Mouse (Mus musculus) C2C12 (cell line): ENCODE measurements around the gene Ggnbp2.

ENCODE experiments used
- CTCF ChIP-seq: IDR thresholded peaks from one replicate; pipeline ENCODE4 v1.5.1; 2011; ENCODE audit not compliant: control insufficient read depth, insufficient read depth, insufficient read length
- USF1 ChIP-seq: IDR thresholded peaks from one replicate; pipeline ENCODE4 v1.6.1; 2011; ENCODE audit warnings: low read depth, mild to moderate bottlenecking, control low read depth, moderate library complexity

DNA sequence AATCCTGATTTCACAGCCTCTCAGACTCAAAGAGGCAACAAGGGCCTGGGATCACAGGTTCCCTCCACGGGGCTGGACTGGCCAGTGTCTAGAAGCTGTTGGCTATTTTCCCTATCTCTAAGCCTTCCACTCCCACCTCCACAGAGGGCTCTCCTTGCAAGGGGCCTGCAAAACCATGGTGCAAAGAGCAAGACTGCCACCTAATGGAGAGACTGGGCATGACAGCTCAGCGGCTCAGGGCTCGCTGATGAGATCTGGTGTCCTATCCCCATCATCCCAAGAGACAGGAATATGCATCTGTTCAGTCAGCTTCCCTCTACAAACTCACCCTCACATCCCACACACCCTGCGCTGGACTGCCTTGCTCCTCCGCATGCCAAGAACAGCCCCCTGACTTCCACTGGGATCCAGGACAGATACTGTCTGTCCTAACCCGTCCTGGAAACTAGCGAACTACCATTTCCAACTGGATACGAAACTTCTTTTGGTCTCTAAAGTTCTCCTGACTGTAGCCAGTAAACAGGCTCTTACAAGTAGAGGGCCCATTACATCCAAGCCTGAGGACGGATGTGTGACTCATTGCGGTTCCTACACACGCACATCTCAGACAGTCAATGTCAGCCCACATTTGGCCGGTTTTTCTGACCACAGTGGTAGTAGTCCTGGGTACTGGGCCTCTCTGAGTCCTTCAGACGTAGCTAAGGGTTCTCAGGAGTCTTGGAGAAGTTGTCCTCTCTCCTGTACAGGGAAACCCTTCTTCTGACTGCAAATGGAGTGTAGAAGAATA, 56.7 kb downstream of the Ggnbp2 start:
- TF ChIP-seq USF1: no peak
- TF ChIP-seq CTCF: peak; percentile 91
